In genomic region chr8:123924719-123925118, GRCm38 (mm10) we compare ENCODE assay signal across 8 mouse cellular contexts. TPM values are rescaled to one million over a fixed set of nuclear protein-coding genes. Genes with fewer than 3 reads are reported as not detected.
DNase-seq lines count a peak whose midpoint lies in the region; ATAC-seq and TF ChIP-seq lines count a peak whose summit lies in the region.

No protein-coding gene starts in this region.

- no peak overlapping the region for H3K27ac ChIP-seq in embryonic facial prominence, embryonic 14.5 days (replicated peaks; ENCODE audit: low read depth, low read length)
- no peak overlapping the region for H3K27ac ChIP-seq in heart, embryonic 10.5 days
- H3K27ac ChIP-seq in kidney, embryonic 16.5 days (ENCODE audit: low read length): no peak overlapping the region
- H3K27ac ChIP-seq in liver, adult 2 months (replicated peaks; ENCODE audit: insufficient read depth, low read depth, low read length): no peak overlapping the region
- H3K27ac ChIP-seq in stomach, embryonic 14.5 days (ENCODE audit: low read length): no peak overlapping the region

- no peak overlapping the region for H3K4me3 ChIP-seq in embryonic facial prominence, embryonic 14.5 days (ENCODE audit: low read depth, low read length)
- no peak overlapping the region for H3K4me3 ChIP-seq in heart, embryonic 10.5 days
- no peak overlapping the region for H3K4me3 ChIP-seq in kidney, embryonic 16.5 days (ENCODE audit: low read length)
- H3K4me3 ChIP-seq in liver, adult 2 months (ENCODE audit: insufficient read depth, low read depth, low read length): no peak overlapping the region; the same call in 1 of the 2 replicates
- H3K4me3 ChIP-seq in stomach, embryonic 14.5 days (ENCODE audit: low read depth, low read length): no peak overlapping the region

- H3K79me2 ChIP-seq in liver, adult 2 months (ENCODE audit: control insufficient read depth, insufficient read depth, low read length): no peaks in the 10 kb centered on the region

- no peaks in the 10 kb centered on the region for H3K4me1 ChIP-seq in embryonic facial prominence, embryonic 14.5 days (ENCODE audit: control insufficient read depth, insufficient read depth, low read length)
- H3K4me1 ChIP-seq in heart, embryonic 10.5 days: no peaks in the 10 kb centered on the region
- no peaks in the 10 kb centered on the region for H3K4me1 ChIP-seq in kidney, embryonic 16.5 days (ENCODE audit: insufficient read depth, low read length)
- no peaks in the 10 kb centered on the region for H3K4me1 ChIP-seq in liver, adult 2 months (ENCODE audit: control insufficient read depth, insufficient read depth, low read length)
- H3K4me1 ChIP-seq in stomach, embryonic 14.5 days (ENCODE audit: control insufficient read depth, insufficient read depth, low read length): no peaks in the 10 kb centered on the region

- peak; percentile 82 for ATAC-seq in embryonic facial prominence, embryonic 14.5 days (ENCODE audit: low read depth)
- peak; percentile 49; the same call in 1 of the 2 replicates for ATAC-seq in kidney, embryonic 16.5 days (ENCODE audit: low FRiP score, low TSS enrichment)
- peak; percentile 53 for ATAC-seq in stomach, embryonic 14.5 days (ENCODE audit: insufficient number of reproducible peaks, insufficient read depth, low FRiP score, low read depth)

- TF ChIP-seq CTCF in liver, adult 2 months (IDR thresholded peaks at IDR 0.05; ENCODE audit: low read depth, low read length): peak; percentile 85

- no peaks in the 10 kb centered on the region for H3K9me3 ChIP-seq in embryonic facial prominence, embryonic 14.5 days (ENCODE audit: control insufficient read depth, low read length)
- H3K9me3 ChIP-seq in heart, embryonic 10.5 days: no peaks in the 10 kb centered on the region
- H3K9me3 ChIP-seq in kidney, embryonic 16.5 days (ENCODE audit: low read length): no peaks in the 10 kb centered on the region
- H3K9me3 ChIP-seq in stomach, embryonic 14.5 days (ENCODE audit: control insufficient read depth, low read depth, low read length): no peaks in the 10 kb centered on the region

- H3K4me2 ChIP-seq in embryonic facial prominence, embryonic 14.5 days (ENCODE audit: low read depth, low read length): no peak overlapping the region
- H3K4me2 ChIP-seq in kidney, embryonic 16.5 days (replicated peaks; ENCODE audit: low read depth, low read length): no peak overlapping the region
- no peak overlapping the region for H3K4me2 ChIP-seq in stomach, embryonic 14.5 days (replicated peaks; ENCODE audit: low read depth, low read length)

- no peak for TF ChIP-seq POLR2A in liver, adult 2 months (IDR thresholded peaks at IDR 0.05; ENCODE audit: extremely low read depth, insufficient read depth, low read length)

- DNase-seq in A20 (ENCODE audit: low read depth, low spot score): peak; percentile 89
- peak; percentile 40 to 75 for DNase-seq in adrenal gland, postnatal 4 days (ENCODE audit: low spot score in 2 of 2)
- peak; percentile 86 for DNase-seq in embryonic facial prominence, embryonic 14.5 days (ENCODE audit: low spot score)
- DNase-seq in heart, embryonic 10.5 days (ENCODE audit: low spot score): peak; percentile 87
- peak; percentile 65 for DNase-seq in liver, adult 2 months (ENCODE audit: extremely low read depth, low read depth, low spot score)
- DNase-seq in natural killer cell, adult 2 months (ENCODE audit: low spot score in 2 of 2): peak; percentile 67 to 85

- no peaks in the 10 kb centered on the region for H3K27me3 ChIP-seq in embryonic facial prominence, embryonic 14.5 days (replicated peaks; ENCODE audit: control insufficient read depth, insufficient read depth, low read length)
- no peaks in the 10 kb centered on the region for H3K27me3 ChIP-seq in heart, embryonic 10.5 days (ENCODE audit: insufficient read depth, poor library complexity, severe bottlenecking)
- H3K27me3 ChIP-seq in kidney, embryonic 16.5 days (ENCODE audit: insufficient read depth, low read length): no peaks in the 10 kb centered on the region
- H3K27me3 ChIP-seq in liver, adult 2 months (ENCODE audit: control insufficient read depth, insufficient read depth, low read length): no peaks in the 10 kb centered on the region
- H3K27me3 ChIP-seq in stomach, embryonic 14.5 days (ENCODE audit: control insufficient read depth, insufficient read depth, low read length): no peaks in the 10 kb centered on the region

- no peak overlapping the region for H3K9ac ChIP-seq in embryonic facial prominence, embryonic 14.5 days (ENCODE audit: low read depth, low read length)
- H3K9ac ChIP-seq in kidney, embryonic 16.5 days (replicated peaks; ENCODE audit: low read length): no peak overlapping the region
- no peak overlapping the region for H3K9ac ChIP-seq in liver, adult 2 months (ENCODE audit: low read depth, low read length)
- H3K9ac ChIP-seq in stomach, embryonic 14.5 days (replicated peaks; ENCODE audit: low read depth, low read length): no peak overlapping the region

- 21% methylated on average over 2 of the region's 2 CpGs for whole genome bisulfite sequencing in embryonic facial prominence, embryonic 14.5 days
- 13% methylated on average over 2 of the region's 2 CpGs for WGBS in heart, embryonic 10.5 days
- 16% methylated on average over 2 of the region's 2 CpGs for WGBS in kidney, embryonic 16.5 days
- 15% methylated on average over 2 of the region's 2 CpGs for WGBS in liver, adult 2 months
- WGBS in stomach, embryonic 14.5 days: 14% methylated on average over 2 of the region's 2 CpGs

- H3K36me3 ChIP-seq in embryonic facial prominence, embryonic 14.5 days (ENCODE audit: control insufficient read depth, insufficient read depth, low read length): peaks cover 91% of the 10 kb centered on the region
- peaks cover 84% of the 10 kb centered on the region for H3K36me3 ChIP-seq in heart, embryonic 10.5 days
- peaks cover 65% of the 10 kb centered on the region for H3K36me3 ChIP-seq in kidney, embryonic 16.5 days (ENCODE audit: insufficient read depth, low read length)
- H3K36me3 ChIP-seq in liver, adult 2 months (ENCODE audit: control insufficient read depth, insufficient read depth, low read length): peaks cover 12% of the 10 kb centered on the region; the same call in 1 of the 2 replicates
- H3K36me3 ChIP-seq in stomach, embryonic 14.5 days (ENCODE audit: control insufficient read depth, insufficient read depth, low read length): peaks cover 66% of the 10 kb centered on the region

RNA-seq across cellular contexts. Expression of gene Nup133, which starts 24.3 kb away (rescaled TPM):
- total RNA-seq in adrenal gland, postnatal 4 days (2021): 10 to 100 TPM; 32.2 to 33.4 TPM
- polyA plus RNA-seq in embryonic facial prominence, embryonic 14.5 days (2014; fragmentation: Nextera tagmentation; extraction: Ambion mirVana): 30.4 and 31.8 TPM in 2 replicates
- 34.1 and 37.8 TPM in 2 replicates for polyA plus RNA-seq in heart, embryonic 10.5 days (2016; fragmentation: Nextera tagmentation; extraction: Ambion mirVana)
- 34.5 and 42.4 TPM in 2 replicates for polyA plus RNA-seq in kidney, embryonic 16.5 days (2015; fragmentation: Nextera tagmentation; extraction: Ambion mirVana)
- 5.4 and 7.1 TPM in 2 replicates for total RNA-seq in liver, adult 2 months (2014; rRNA removed)
- 3.1 and 3.2 TPM in 2 replicates for polyA plus RNA-seq in liver, adult 2 months (2012; rRNA removed)
- 38.4 and 44.8 TPM in 2 replicates for polyA plus RNA-seq in stomach, embryonic 14.5 days (2014; fragmentation: Nextera tagmentation; extraction: Ambion mirVana)

RNA-seq across cellular contexts. Expression of gene Acta1, which starts 30.2 kb away (rescaled TPM):
- total RNA-seq in adrenal gland, postnatal 4 days (2021): 1,000 to 10,000 TPM in 1 of 2 experiments, 100 to 1,000 TPM in 1; 358 to 1,099 TPM
- polyA plus RNA-seq in embryonic facial prominence, embryonic 14.5 days (2014; fragmentation: Nextera tagmentation; extraction: Ambion mirVana): 2,164 and 3,230 TPM in 2 replicates
- 630 and 944 TPM in 2 replicates for polyA plus RNA-seq in heart, embryonic 10.5 days (2016; fragmentation: Nextera tagmentation; extraction: Ambion mirVana)
- 58.8 and 166 TPM in 2 replicates for polyA plus RNA-seq in kidney, embryonic 16.5 days (2015; fragmentation: Nextera tagmentation; extraction: Ambion mirVana)
- 16.6 TPM in 1 of 2 replicates, not detected in the other for total RNA-seq in liver, adult 2 months (2014; rRNA removed)
- polyA plus RNA-seq in liver, adult 2 months (2012; rRNA removed): 0.11 and 0.24 TPM in 2 replicates
- 4.1 and 7.8 TPM in 2 replicates for polyA plus RNA-seq in stomach, embryonic 14.5 days (2014; fragmentation: Nextera tagmentation; extraction: Ambion mirVana)

RNA-seq across cellular contexts. Expression of gene Abcb10, which starts 58.2 kb away (rescaled TPM):
- total RNA-seq in adrenal gland, postnatal 4 days (2021): 10 to 100 TPM; 19.4 to 24.5 TPM
- 15.8 and 16.7 TPM in 2 replicates for polyA plus RNA-seq in embryonic facial prominence, embryonic 14.5 days (2014; fragmentation: Nextera tagmentation; extraction: Ambion mirVana)
- polyA plus RNA-seq in heart, embryonic 10.5 days (2016; fragmentation: Nextera tagmentation; extraction: Ambion mirVana): 41.6 and 47.7 TPM in 2 replicates
- polyA plus RNA-seq in kidney, embryonic 16.5 days (2015; fragmentation: Nextera tagmentation; extraction: Ambion mirVana): 16.0 and 16.2 TPM in 2 replicates
- total RNA-seq in liver, adult 2 months (2014; rRNA removed): 12.4 and 13.9 TPM in 2 replicates
- polyA plus RNA-seq in liver, adult 2 months (2012; rRNA removed): 13.6 and 13.7 TPM in 2 replicates
- polyA plus RNA-seq in stomach, embryonic 14.5 days (2014; fragmentation: Nextera tagmentation; extraction: Ambion mirVana): 23.8 and 24.5 TPM in 2 replicates
